Mouse (Mus musculus) lung, embryonic 14.5 days (tissue): ENCODE results near the gene Cry2. TPM values are rescaled to one million over a fixed set of nuclear protein-coding genes. Genes with fewer than 3 reads are reported as not detected.
"Not testable (repeated sequence)": the region's sequence is repeated elsewhere in the genome, so short reads cannot be mapped to it uniquely, and the experiment has no call there.

Experiments
- ATAC-seq: fragments of 200-750 bp; cut with Nextera tagmentation; 2 replicates; pipeline ENCODE4 v1.8.0; 2017; ENCODE audit warnings: mild to moderate bottlenecking, moderate TSS enrichment, moderate library complexity; ENCODE audit not compliant: insufficient read depth
- DNase-seq: peaks from one replicate; pipeline ENCODE4 v3.0.0-alpha.2; 2015
- H3K27ac ChIP-seq: fragments of 300-500 bp; sonication (generic); 2 replicates; pipeline ENCODE4 v1.5.1; 2014; ENCODE audit warnings: low read depth, mild to moderate bottlenecking, moderate library complexity
- H3K27me3 ChIP-seq: fragments of 300-500 bp; sonication (generic); 2 replicates; pipeline ENCODE4 v1.6.1; 2014; ENCODE audit warnings: low read length, control low read depth; ENCODE audit not compliant: insufficient read depth
- H3K36me3 ChIP-seq: fragments of 300-500 bp; sonication (generic); 2 replicates; pipeline ENCODE4 v1.6.1; 2014; ENCODE audit warnings: control low read depth; ENCODE audit not compliant: insufficient read depth
- H3K4me1 ChIP-seq: fragments of 300-500 bp; sonication (generic); 2 replicates; pipeline ENCODE4 v1.6.1; 2014; ENCODE audit warnings: antibody characterized with exemption, control low read depth; ENCODE audit not compliant: insufficient read depth
- H3K4me2 ChIP-seq: fragments of 300-500 bp; sonication (generic); 2 replicates; pipeline ENCODE4 v1.6.1; 2014; ENCODE audit warnings: mild to moderate bottlenecking
- H3K4me3 ChIP-seq: fragments of 300-500 bp; sonication (generic); 2 replicates; pipeline ENCODE4 v1.5.1; 2014; ENCODE audit warnings: low read depth, low read length
- H3K9ac ChIP-seq: fragments of 300-500 bp; sonication (generic); 2 replicates; pipeline ENCODE4 v1.6.1; 2014
- H3K9me3 ChIP-seq: fragments of 300-500 bp; sonication (generic); 2 replicates; pipeline ENCODE4 v1.6.1; 2016; ENCODE audit warnings: low read depth, low read length, control low read depth
- CTCF ChIP-seq: IDR thresholded peaks from 2 replicates; pipeline ENCODE4 v1.5.1; 2016; ENCODE audit warnings: antibody characterized with exemption, low read depth
- WGBS: fragments of 180-500 bp; shearing (Covaris S2); extraction: QIAGEN DNeasy Blood & Tissue Kit; methylation state at CpG from one replicate; pipeline ENCODE4 v1.1.7; 2014; 5-methylcytosine and 5-hydroxymethylcytosine counted together
- polyA plus RNA-seq: library from polyadenylated mRNA; unstranded; fragments of >200 nt; fragmentation: Nextera tagmentation; extraction: Ambion mirVana; gene quantifications from 2 replicates; pipeline ENCODE4 v1.2.1, GENCODE M21; 2014

Gene Cry2
- polyA plus RNA-seq, 1 experiment from 2014 or later = 22.0 TPM

DNA sequence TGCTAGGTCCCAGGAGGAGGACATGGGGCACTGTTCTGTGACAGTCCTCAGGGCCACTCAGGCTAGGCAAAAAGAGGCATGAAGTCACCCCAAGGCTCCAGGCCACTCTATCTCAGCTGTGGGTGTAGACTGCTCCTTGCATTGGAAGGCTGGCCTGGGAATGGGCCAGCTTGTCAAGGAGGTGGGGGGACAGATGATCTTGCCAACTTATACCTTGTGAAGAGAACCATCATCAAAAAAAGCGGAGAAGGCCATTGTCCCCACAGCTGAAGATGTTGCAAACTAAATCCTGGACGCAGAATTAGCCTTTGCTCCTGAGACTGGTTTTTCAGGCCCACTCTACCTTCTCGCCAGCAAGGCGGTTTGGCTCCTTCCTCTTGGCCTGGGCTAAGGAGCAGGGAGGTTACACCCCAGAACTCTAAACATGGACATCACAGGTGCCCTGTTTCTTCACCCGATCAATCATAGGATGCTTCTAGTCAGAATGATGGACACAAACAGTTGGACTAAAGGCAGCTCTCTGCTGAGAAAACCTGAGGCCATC is 30.0 kb downstream of the Cry2 start:
- no peaks in the 10 kb centered on the region for H3K9me3 ChIP-seq
- H3K9ac ChIP-seq = no peak overlapping the region
- H3K27ac ChIP-seq = no peak overlapping the region
- H3K4me3 ChIP-seq = no peak overlapping the region
- no peak for TF ChIP-seq CTCF
- DNase-seq = no peak
- WGBS = 88% methylated on average over 5 of the region's 5 CpGs
- peaks cover 40% of the 10 kb centered on the region for H3K36me3 ChIP-seq
- 0 out of 2 replicates have a peak, but pooled peaks cover 2% of the 10 kb centered on the region for H3K4me1 ChIP-seq
- H3K4me2 ChIP-seq = no peak overlapping the region
- ATAC-seq = no peak
- H3K27me3 ChIP-seq = peaks cover 6% of the 10 kb centered on the region; the same call in 1 of the 2 replicates

DNA sequence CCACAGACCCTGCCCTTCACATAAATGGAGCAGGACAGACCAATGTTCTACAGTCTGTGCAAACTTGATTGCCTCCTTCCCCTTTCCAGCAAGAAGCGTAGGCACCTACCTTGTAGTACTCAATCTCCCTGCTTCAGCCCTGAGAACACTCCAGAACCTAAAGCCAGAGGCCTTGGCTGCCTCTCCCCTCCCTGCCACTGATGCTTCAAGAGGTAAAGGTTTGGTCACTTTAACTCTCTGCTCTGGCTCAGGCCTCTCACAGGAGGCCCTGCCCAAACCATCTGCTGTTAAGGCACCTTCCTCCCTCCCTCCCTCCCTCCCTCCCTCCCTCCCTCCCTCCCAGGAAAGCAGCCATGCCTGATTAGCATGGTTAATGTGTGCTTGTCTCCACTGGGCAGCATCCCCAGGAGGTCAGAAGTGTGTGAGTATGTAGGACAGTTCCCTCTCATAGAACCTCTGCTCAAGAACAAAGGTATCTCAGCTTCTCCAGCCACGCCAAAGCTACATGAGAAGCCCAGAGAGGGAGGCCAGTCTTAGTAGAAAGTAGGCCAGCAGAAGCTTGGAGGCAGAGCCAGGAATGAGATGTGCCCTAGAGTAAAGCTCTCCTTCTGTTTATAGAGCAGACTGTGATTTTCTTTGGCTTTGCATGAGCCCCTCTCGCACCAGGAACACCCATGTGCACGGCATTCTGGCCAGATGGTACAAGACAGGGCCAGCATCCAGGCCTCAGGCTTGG is 31.1 kb downstream of the Cry2 start:
- WGBS = 68% methylated on average over 4 of the region's 4 CpGs

DNA sequence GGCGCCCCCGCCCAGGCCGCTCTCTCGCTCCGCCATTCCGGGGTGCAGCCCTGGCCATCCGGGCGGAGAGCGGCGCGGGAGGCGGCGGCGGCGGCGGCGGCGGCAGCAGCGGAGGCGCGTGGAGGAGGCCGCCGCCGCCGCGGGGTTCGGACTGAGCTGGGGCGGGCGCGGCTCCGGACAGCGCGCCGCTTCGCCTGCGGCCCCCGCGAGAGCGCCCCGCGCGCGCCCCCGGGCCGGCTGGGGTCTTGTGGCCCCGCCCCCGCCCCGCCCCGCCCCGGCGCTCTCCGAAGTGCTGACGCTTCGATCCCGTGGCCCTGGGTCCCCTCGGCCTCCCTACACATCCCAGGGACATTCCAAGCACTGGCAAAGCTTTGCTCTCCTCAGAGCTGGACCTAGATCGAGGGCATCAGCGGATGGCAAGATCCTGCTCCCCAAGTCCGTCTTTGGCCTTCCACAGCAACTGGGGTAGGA is 32.7 kb downstream of the Cry2 start, which contains the start of gene Mapk8ip1:
Gene Mapk8ip1, minus strand, starts transcription at position 173 of the 471 bp plus-strand sequence.
- Histone ChIP-seq H3K4me2 (peak within 1 kb of the TSS; percentile 92), H3K27ac (no peak within 1 kb of the TSS), H3K27me3 (peaks cover 6% of the 10 kb centered on the region; the same call in 1 of the 2 replicates), H3K9ac (peak within 1 kb of the TSS; percentile 62), H3K36me3 (peaks cover 17% of the 10 kb centered on the region), H3K9me3 (no peaks in the 10 kb centered on the region), H3K4me1 (0 out of 2 replicates have a peak, but pooled peaks cover 2% of the 10 kb centered on the region), H3K4me3 (peak within 1 kb of the TSS; percentile 57)
- ATAC-seq = peak; percentile 76
- no peak for TF ChIP-seq CTCF
- WGBS = 3% methylated on average over 37 of the region's 59 CpGs
- peak; percentile 76 for DNase-seq

More for the DNA sequence above, 31.1 kb downstream of the Cry2 start:
- H3K4me1 ChIP-seq = 0 out of 2 replicates have a peak, but pooled peaks cover 2% of the 10 kb centered on the region
- peaks cover 29% of the 10 kb centered on the region for H3K36me3 ChIP-seq
- no peak overlapping the region for H3K4me2 ChIP-seq
- H3K27me3 ChIP-seq = peaks cover 6% of the 10 kb centered on the region; the same call in 1 of the 2 replicates
- no peak for TF ChIP-seq CTCF
- DNase-seq (no peak), ATAC-seq (no peak)
- no peak overlapping the region for H3K9ac ChIP-seq
- H3K4me3 ChIP-seq = no peak overlapping the region
- H3K27ac ChIP-seq = no peak overlapping the region
- no peaks in the 10 kb centered on the region for H3K9me3 ChIP-seq

DNA sequence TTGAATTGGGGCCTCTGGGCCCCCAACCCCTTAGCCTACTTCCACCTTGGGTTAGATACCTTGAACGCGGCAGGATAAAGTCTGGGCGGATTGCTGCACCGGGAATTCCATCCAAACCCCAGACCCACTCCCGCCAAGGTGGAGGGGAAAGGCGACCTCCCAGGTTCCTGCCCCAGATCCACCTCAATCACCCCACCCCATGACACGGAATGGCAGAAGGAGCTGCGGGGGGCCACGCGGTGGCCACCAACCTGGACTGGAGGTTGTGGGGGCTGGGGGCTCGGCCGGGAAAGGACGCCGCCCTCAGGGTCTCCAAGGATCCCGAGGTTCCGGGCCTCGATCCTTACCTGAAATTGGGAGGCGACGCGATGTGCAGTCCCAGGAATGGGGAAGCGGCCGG is 33.2 kb downstream of the Cry2 start:
- TF ChIP-seq CTCF = no peak
- Histone ChIP-seq H3K36me3 (peaks cover 13% of the 10 kb centered on the region), H3K4me1 (0 out of 2 replicates have a peak, but pooled peaks cover 2% of the 10 kb centered on the region), H3K27ac (no peak overlapping the region), H3K4me2 (peak overlapping the region; percentile 92), H3K9ac (peak overlapping the region; percentile 62), H3K27me3 (peaks cover 6% of the 10 kb centered on the region; the same call in 1 of the 2 replicates), H3K9me3 (no peaks in the 10 kb centered on the region), H3K4me3 (peak overlapping the region; percentile 57)
- DNase-seq = no peak
- no peak; the same call in 1 of the 2 replicates for ATAC-seq
- WGBS = 3% methylated on average over 21 of the region's 22 CpGs

DNA sequence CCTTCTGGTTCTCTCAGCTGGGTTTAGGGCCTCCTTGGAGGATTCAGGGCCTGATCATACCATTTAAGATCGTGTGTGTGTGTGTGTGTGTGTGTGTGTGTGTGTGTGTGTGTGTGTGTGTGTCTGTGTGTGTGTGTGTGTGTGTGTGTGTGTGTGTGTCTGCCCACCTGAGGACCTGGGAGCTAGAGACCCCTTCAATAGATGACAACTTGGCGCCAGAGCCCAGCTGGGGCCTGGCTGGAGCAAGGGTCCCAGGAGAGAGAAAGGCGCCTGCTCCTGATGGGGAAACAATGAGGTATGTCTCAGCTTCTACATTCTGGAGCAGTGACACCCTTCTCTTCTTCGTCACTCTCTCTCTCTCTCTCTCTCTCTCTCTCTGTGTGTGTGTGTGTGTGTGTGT is 34.0 kb downstream of the Cry2 start:
- not testable (repeated sequence) for DNase-seq, H3K27me3 ChIP-seq, H3K9ac ChIP-seq, H3K4me3 ChIP-seq, H3K4me2 ChIP-seq, ATAC-seq, H3K4me1 ChIP-seq, H3K27ac ChIP-seq, H3K9me3 ChIP-seq, H3K36me3 ChIP-seq
- WGBS = 67% methylated on average over 4 of the region's 4 CpGs

DNA sequence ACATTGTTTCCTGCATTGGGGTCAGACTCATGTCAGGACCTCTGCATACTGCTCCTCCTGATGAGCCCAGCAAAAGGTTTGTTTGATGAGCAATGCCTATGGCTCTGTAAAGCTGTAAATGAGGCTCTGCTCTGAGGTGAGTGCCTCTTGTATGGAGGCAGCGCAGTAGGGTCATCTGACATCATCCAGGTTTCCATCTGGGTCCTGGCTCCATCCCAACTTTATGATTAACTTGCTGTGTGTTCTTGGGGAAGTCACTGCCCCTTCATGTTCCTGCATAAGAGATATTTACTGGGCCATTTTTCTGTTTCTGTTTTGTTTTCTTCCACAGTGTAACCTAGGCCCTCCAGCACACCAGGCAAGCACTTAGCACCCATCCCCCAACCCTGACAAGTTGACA is 36.4 kb downstream of the Cry2 start:
- H3K27me3 ChIP-seq = peaks cover 6% of the 10 kb centered on the region; the same call in 1 of the 2 replicates
- H3K4me2 ChIP-seq = no peak overlapping the region
- H3K27ac ChIP-seq = no peak overlapping the region
- no peak overlapping the region for H3K9ac ChIP-seq
- H3K36me3 ChIP-seq = no peaks in the 10 kb centered on the region
- no peaks in the 10 kb centered on the region for H3K9me3 ChIP-seq
- WGBS = 57% methylated on average over 1 of the region's 1 CpGs
- no peak for DNase-seq
- TF ChIP-seq CTCF = no peak
- ATAC-seq = no peak
- no peak overlapping the region for H3K4me3 ChIP-seq
- 0 out of 2 replicates have a peak, but pooled peaks cover 5% of the 10 kb centered on the region for H3K4me1 ChIP-seq

- H3K27ac ChIP-seq = no peak overlapping the region
- no peak overlapping the region for H3K4me2 ChIP-seq
- DNase-seq (no peak), ATAC-seq (no peak)
- no peak overlapping the region for H3K9ac ChIP-seq
- H3K4me1 ChIP-seq = peaks cover 10% of the 10 kb centered on the region; the same call in 1 of the 2 replicates
- no peak overlapping the region for H3K4me3 ChIP-seq
- H3K9me3 ChIP-seq = no peaks in the 10 kb centered on the region
- TF ChIP-seq CTCF = no peak
- H3K27me3 ChIP-seq = peaks cover 2% of the 10 kb centered on the region; the same call in 1 of the 2 replicates
- no peaks in the 10 kb centered on the region for H3K36me3 ChIP-seq
- WGBS = 76% methylated on average over 3 of the region's 3 CpGs
Observed at GRCm38 (mm10) chr2:92395535-92395934, 38.3 kb downstream of the Cry2 start.
